Mouse (Mus musculus) left cerebral cortex, postnatal 14 days (tissue): ENCODE results near the gene Cacybp. TPM values are rescaled to one million over a fixed set of nuclear protein-coding genes. Genes with fewer than 3 reads are reported as not detected.

Source experiments
- DNase-seq, 2 experiments: peaks; one replicate each; pipeline ENCODE4 v3.0.0; 2021 to 2022; ENCODE audit warnings: low spot score in 2 of 2, mixed read lengths in 1 of 2
- intact Hi-C: fragments of 180-260 bp; cut with DNase I; formaldehyde crosslinking; loops from one replicate; pipeline ENCODE4 v1.15.1; 2025
- long read RNA-seq, 2 experiments: library from polyadenylated mRNA; stranded (forward); transcript quantifications; one replicate each; pipeline ENCODE4 v2.0.0; 2021
- total RNA-seq, 2 experiments: library from RNA; stranded (reverse); gene quantifications; 2 replicates each; pipeline ENCODE4 v1.2.3; 2021

Gene Cacybp
- total RNA-seq, result 10 to 100 TPM; 85.4 to 97.1 TPM
- long read RNA-seq, experiment 1, transcript Cacybp-201 (6 exons, 2,098 nt), result major isoform, 175 of 180 reads
- long read RNA-seq, experiment 1, partial matches to known transcripts, result 1 of 180 reads
- long read RNA-seq, experiment 1, other reads (novel, unspliced or antisense), result 4 of 180 reads
- long read RNA-seq, experiment 2, transcript Cacybp-201 (6 exons, 2,098 nt), result major isoform, 140 of 144 reads
- long read RNA-seq, experiment 2, partial matches to known transcripts, result 1 of 144 reads
- long read RNA-seq, experiment 2, other reads (novel, unspliced or antisense), result 3 of 144 reads

DNA sequence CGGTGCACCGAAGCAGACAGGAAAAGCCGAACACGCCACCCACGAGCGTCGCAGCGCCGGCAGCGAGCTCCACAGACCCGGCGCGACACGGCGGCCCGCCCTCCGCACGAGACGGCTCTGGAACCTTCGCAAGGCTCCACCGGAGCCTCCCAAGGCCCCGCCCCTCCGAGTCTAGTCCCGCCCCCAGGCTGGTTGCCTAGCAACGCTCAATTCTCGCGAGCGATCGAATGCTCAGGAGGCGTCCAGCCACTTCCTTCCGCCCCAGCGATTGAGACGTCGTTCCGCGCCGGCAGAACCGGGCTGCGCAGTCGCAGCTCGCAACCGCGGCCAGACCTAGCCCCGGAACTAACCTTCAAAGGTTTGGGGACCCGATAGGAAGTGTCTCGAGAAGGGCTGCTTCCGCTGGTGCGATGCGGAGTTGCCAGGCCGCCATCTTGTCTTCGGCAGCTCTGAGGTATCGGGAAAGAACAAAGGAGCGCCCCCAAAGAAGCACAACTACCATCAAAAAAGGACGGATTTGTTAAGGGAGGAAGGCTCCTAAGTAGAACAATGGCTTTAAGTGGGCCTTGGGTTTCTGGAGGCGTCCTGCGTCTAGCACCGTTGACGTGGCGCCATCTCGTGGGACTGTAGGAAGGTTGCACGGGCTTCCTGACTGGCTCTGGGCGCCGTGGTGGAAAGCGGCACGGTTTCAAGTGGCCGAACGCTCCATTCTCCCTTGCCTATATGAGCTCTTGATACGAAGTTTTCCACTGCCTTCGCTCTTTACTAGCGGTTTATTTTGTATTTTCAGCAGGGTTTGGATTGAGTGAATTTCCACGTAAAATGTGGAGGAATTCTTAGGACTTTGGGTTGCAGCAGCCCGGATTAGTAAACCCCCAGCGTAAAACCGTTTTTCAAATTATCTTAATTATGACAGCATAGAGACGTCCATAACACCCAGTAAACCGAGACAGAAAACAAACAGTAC is at the start of gene Cacybp:
Cacybp (minus strand) TSS at position 173 of the 967 bp plus-strand sequence.
- intact Hi-C loops, result no loop called here

DNA sequence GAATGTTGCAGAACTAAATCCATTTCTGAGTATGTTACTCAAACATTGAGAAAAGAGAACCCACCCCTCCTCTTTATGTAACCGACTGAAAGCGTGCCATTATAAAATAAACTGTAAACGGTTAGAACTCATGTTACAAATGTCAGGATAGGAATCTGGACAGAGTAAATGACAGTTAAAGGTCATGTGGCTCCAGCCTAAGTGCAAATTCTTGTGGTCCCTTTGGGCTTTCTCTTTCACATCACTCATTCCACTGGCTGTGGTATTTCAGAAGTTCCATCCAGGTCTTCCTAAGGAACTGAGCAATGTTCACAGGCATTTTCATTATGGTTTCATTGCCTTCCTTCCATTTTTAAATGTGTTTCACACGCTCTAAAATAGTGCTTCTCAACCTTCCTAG is 49.7 kb upstream of the Cacybp start:
- no peak for DNase-seq
- intact Hi-C loops, result no loop called here

More for the DNA sequence above, at the start of gene Cacybp:
- peak; percentile 99 to 100 for DNase-seq

DNA sequence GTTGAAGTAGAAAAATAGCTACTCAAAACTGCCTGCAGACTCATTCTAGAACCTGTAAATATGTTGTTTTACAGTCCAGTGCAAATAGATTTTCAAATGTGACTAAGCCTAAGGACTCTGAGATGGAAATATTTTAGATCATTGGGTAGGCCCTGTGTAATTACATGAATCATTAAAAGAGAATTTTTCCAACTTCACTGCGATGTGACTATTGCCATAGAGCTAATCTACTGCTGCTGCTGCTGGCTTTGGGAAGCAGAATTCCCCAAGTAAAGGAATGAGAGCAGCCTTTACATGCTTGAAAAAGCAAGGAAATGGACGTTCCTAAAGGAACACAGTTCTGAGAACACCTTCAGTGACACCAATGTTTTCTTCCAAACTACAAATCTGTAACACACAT is 49.2 kb upstream of the Cacybp start:
- no peak for DNase-seq
- intact Hi-C loops, result no loop called here

DNA sequence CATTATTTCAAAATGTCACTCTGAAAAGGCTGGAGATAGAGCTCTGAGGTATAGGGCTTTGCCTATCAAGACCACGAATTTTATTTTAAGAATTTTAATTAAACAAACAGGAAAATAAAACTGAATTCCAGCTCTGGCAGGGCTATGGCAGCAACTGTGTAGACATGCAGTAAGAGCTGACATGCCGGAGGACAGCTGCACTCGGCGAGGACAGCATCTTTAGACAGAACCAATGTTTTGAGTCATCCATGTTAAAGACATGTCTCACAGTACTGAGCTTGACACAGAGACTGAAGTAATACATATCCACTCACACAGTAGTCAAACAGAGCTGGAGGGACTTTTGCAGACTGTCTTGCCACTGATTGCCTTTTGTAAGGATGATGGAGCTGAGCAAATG is 47.9 kb upstream of the Cacybp start:
- intact Hi-C loops, result no loop called here
- no peak for DNase-seq

DNA sequence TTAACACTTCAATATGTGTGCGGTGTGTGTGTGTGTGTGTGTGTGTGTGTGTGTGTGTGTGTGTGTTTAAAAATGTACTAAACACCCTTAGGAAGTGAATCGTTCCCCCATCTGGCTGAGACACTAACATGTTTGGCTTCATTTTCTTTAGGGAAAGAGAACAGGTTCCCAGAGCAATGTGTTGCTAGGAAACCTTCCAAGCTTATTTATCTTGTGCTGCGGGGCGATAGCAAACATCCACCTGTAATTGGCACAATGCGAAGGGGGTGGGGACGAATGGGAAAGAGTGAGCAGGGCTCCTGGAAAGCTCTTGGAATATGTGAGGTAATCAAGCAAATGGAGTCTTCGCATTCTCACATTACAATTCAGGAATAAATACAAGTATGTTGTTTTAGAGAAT is 47.2 kb upstream of the Cacybp start:
- DNase-seq, result peak in 1 of 2 experiments; percentile 29
- intact Hi-C loops, result no loop called here

DNA sequence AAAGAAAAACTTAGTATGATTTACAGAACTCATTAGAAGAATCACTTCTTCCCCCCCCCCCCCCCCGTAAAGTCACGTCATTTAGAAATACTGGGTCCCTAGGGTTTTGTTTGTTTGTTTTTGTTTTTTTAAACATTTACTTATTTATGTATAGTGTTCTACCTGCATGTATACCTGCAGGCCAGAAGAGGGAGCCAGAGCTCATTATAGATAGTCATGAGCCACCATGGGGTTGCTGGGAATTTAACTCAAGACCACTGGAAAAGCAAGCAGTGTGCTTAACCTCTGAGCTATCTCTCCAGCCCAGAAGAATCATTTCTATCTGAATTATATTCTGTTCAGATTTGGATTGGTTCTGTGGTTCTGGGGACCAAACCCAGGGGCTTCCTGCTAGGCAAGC is 40.4 kb upstream of the Cacybp start:
- DNase-seq, result no peak
- intact Hi-C loops, result no loop called here

DNA sequence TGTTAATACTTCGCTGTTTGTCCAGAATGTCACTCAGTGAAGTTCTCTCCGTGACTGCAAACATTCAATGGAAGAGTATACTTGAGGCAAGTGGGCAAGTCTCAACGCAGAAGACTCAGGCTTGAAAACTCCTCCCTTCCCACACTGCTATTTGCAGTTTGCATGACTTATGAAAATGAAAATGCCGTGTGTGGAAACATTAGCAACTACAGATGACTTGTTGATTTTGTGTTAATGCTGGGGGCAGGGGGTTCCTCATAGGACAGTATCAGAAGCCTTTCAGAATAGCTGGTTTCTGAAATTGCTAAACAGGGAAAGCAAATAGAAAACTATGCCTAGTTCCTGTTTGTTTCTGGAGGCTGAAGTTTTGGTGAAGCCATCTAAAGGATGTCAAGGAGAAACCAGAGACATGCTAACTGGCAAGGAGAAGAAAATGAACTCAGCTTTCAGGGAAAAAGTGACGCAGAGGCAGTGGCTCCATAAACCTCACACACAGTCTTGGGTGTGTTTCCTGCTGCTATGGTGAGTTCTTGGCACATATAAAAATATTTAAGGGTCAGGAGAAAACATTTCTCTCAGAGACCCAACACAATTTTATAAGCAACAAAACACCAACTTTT is 38.8 kb upstream of the Cacybp start:
- no peak for DNase-seq
- intact Hi-C loops, result no loop called here

DNA sequence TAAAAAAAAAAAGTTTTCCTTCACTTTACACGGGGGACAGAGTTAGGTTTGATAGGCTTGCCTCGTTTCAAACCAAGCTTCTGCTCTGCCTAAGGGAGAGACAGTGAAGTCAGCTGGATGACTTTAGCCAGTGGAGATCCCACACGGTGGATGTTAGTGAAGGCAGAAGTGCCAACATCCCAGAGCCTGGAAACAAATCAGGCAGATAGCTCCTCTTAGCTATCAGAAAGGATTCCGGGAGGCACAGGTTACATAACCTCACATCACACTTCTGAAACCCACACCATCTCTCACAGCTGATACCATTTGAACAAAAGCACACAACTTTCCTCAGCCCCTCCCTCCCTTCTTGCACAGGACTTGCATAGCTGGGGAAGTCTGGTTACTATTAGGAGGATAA is 38.1 kb upstream of the Cacybp start:
- DNase-seq, result no peak

DNA sequence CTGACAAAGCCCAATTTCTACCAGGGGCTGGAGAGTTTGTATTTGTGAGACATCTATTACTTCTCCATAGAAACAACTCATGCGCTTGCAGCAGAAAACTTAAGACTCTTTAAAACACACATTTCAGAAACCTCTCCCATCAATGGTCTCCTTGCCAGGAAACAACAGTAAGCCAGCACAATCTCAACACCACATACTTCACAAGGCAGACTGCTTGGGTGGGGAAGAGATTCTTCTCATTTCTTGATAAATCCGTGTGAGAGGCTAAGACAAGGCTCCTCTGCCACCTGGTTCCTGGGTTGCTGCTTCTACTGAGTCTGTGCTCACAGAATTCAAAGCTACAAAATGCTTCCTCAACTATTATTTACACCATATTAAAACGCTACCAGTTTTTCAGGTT is 37.1 kb upstream of the Cacybp start:
- intact Hi-C loops, result no loop called here

More for the DNA sequence above, 38.1 kb upstream of the Cacybp start:
- intact Hi-C loops, result no loop called here

DNA sequence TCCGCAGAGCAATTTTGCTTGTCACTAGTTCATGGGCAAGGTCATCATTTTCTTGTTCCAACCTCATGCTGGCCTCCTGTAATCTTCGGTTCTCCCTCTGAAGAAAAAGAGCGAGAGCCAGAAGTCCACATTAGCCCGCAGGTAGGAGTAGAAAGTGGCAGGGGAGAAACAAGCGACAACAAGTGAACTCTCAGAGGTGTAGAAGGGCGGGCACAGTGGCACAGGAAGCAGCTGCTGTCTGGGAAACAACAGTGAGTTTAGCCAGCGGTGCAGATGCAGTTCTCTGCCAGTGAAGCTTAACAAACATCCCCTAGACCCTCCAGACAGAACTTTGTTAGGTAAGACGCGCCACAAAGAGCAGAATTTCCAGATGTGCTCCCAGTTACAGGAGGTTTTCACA is 34.8 kb upstream of the Cacybp start:
- DNase-seq, result no peak
- intact Hi-C loops, result no loop called here

More for the DNA sequence above, 37.1 kb upstream of the Cacybp start:
- DNase-seq, result no peak

DNA sequence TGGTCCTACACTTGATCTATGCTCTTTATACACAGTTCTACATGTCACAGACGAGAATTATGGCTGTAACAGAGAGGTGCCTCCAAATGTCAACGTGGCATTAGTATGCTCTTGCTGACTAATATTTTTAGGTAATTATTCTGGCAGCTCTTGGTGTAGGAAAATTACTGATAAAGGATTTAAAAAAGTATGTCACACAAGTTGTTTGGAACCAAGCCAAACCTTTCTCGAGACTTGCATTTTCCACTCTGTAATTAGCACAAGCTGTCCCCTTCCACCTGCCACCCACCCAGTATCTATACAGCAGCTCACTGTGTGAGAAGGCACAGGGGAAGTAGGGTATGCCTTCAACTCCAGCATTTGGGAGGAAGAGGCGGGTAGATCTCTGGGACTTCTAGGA is 34.2 kb upstream of the Cacybp start:
- peak; percentile 19 to 31 for DNase-seq
- intact Hi-C loops, result no loop called here

DNA sequence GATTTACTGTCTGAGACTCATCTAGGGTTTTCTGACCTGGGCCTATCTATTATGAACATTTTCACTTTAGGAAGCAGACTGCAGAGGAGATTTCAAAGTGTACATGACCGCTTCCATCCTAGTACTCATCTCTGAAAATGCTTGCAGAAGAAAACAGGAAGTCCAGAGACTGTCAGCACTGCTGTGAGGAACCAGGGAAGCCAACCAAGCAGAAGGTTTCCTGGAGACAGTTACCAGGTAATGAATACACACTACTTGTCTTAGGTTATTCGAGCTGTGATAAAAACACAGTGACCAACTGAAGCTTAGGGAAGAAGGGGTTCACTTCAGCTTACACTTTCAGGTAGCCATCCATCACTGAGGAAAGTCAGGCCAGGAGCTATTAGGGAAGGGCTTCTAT is 33.3 kb upstream of the Cacybp start:
- intact Hi-C loops, result no loop called here
- no peak for DNase-seq

DNA sequence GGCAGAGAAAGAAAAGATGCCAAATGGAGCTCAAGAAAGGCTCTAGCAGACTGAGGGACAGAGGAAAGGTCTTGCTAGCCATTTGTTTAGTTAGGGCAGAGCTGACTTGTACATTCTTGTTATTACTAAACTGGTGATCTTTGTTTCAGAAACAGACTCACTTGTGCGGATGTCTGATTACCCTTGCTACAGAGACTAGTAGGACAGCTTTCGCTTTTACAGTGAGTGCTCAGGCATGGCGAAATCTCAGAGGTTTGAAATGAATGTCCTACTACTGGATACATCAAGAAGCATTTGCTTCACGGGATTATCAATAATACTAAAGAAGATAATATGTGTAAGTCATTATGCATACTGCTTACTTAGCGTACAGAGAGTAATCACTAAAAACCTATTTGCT is 32.0 kb upstream of the Cacybp start:
- no peak for DNase-seq
- intact Hi-C loops, result no loop called here

DNA sequence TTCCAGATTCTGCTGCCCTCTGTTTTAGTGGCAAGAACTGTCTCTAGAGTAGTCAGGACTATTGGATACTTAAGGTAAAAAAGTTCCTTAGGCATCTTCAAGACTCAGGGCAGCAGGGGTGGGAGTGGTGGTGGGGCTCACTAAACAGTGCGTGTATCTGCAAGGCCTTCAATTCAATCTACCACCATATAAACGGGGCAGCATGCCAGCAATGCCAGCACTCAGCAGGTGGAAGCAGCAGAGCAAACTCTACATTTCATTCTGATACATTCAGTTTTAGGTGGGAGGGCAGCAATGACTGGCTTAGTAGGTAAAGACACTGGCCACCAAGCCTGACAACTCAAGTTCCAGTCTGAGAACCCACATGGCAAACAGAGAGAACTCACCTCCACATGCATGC is 27.4 kb upstream of the Cacybp start:
- no peak for DNase-seq
- intact Hi-C loops, result no loop called here

DNA sequence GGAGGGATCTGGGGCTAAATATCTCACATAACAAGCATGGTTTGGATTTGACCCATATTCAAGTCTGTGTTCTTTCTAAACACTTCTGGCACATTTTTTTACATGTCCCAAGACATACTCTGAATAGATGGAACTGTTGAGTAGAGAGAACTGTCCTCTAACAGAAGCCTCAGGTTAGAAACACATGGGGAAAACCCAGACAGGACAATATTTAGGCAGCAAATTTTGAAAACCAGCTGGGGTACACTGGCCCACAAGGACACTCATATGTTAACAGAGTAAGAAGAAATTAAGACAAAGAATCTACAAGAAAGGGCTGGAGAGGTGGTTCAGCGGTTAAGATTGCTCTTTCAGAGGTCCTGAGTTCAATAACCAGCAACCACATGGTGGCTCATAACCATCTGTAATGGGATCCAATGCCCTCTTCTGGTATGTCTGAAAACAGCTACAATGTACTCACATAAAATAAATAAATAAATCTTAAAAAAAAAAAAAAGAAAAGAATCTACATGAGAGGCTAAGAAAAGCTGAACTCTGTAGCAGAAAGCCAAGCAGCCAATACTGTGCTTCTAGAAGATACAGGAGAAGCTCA is 26.3 kb upstream of the Cacybp start:
- intact Hi-C loops, result loop anchor here (10.0 kb wide), 1 partner anchor 476 kb away; no protein-coding TSS in a partner anchor
- no peak for DNase-seq

DNA sequence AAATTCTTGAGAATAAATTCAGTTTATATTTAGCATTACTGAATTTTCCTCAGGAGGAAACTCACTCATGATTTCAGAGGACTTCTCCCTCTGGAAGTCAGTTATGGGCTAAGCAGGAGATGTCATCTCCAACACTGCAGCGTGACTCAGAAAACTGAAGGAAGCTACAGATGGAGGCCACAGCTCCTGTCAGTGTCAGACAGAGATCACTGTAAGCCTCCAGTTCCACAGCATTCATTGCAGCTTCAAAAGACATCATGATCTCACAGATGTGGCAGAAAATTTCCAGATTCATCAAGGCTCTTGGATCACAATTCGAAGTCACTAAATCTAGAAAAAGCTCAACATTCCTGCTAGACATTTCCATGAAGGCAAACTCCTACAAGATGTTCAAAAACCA is 25.3 kb upstream of the Cacybp start:
- DNase-seq, result no peak
- intact Hi-C loops, result loop anchor here (10.0 kb wide), 1 partner anchor 477 kb away; no protein-coding TSS in a partner anchor

DNA sequence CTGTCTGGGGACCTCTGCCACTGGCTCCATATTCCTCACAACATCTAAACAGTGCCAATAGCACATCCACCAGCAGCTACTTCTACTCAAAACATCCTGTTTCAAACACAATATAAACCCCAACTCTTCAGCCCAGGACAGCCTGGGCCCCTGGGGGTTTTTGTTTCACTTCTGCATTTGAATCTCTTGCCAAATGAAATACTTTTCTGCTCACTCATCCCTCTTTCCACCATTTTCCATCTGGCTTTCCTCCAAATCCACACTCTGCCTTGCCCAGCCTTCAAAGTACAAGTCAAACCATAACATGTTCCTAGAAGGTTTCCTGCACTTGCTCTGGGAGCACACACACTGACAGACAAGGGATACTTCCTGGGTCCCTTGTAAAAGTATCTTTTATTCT is 21.2 kb upstream of the Cacybp start:
- intact Hi-C loops, result loop anchor here (10.0 kb wide), 1 partner anchor 481 kb away; no protein-coding TSS in a partner anchor
- DNase-seq, result no peak

DNA sequence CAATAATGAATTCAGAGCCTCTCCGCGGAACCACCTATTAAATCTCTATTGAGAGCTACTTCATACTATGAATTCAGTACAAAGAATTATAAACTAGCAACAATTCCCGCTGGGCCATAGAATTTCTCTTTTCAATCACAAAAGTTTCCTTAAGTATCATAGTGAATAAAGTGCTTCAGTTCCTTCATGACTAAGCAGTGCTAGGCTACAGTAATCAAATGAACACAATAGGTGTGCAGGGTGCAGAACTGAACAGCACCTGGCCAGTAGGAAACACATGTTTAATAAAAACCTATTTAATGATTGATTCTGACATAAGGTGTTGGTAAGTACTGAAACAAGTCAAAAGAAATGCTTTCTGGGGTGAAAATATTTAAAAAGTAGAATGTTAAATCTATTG is 19.4 kb upstream of the Cacybp start:
- intact Hi-C loops, result loop anchor here (10.0 kb wide), 1 partner anchor 483 kb away; no protein-coding TSS in a partner anchor
- DNase-seq, result no peak

DNA sequence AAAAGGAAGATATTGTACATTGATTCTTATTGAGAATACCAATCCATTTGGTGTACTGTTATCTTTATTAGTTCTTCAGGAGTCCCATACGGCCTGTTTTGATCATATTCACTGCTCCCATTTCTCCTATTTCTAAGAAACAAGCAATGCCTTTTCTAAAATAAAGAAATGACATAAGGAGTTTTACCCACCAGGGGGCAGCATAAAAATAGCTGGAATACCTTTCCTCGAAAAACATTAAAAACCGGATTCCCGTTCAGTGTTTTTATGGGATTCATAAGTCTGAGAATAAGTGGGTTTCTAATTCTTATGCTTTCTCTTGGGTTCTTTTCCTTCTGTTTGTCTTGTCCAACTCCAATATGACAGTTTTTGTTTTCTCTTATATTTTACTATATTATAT is 18.3 kb upstream of the Cacybp start:
- DNase-seq, result peak; percentile 71 to 72
- intact Hi-C loops, result loop anchor here (1.0 to 10.0 kb wide), 2 partner anchors 146 to 484 kb away; no protein-coding TSS in a partner anchor

DNA sequence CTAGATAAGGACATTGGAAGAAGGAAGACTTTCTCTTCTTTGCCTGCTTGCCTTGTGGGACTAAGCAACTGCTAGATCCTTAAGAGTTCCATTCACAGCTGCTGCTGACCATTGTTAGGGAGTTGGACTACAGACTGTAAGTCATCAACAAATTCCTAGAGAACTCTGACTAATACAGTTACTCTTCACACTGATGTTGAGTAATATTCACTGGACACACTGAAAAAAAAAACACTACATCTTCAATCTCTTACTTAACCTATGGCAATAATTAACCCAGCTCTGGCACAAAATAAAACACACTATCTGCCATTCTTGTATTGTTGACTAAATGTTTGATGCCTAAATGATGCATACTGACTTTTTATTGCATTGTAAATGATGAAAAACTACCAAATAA is 15.2 kb upstream of the Cacybp start:
- intact Hi-C loops, result no loop called here
- no peak for DNase-seq
